Mouse (Mus musculus) ES-Bruce4 (cell line): Measurements from ENCODE around the gene Gm26566. TPM values are rescaled to one million over a fixed set of nuclear protein-coding genes. Genes with fewer than 3 reads are reported as not detected.
"Not testable (repeated sequence)": the region's sequence is repeated elsewhere in the genome, so short reads cannot be mapped to it uniquely, and the experiment has no call there.

ENCODE experiments used
- H3K27ac ChIP-seq: 2 replicates; pipeline ENCODE4 v1.5.1; 2012; ENCODE audit warnings: low read length, inconsistent platforms; ENCODE audit not compliant: insufficient read depth
- H3K27me3 ChIP-seq: 2 replicates; pipeline ENCODE4 v1.6.1; 2012; ENCODE audit warnings: mild to moderate bottlenecking, low read length, inconsistent platforms; ENCODE audit not compliant: control insufficient read depth, poor library complexity, insufficient read depth, severe bottlenecking
- H3K36me3 ChIP-seq: 2 replicates; pipeline ENCODE4 v1.6.1; 2012; ENCODE audit warnings: inconsistent platforms, mild to moderate bottlenecking, low read length, moderate library complexity; ENCODE audit not compliant: control insufficient read depth, poor library complexity, insufficient read depth, severe bottlenecking
- H3K4me1 ChIP-seq: one replicate; pipeline ENCODE4 v1.8.1; 2011; ENCODE audit warnings: low read length; ENCODE audit not compliant: control insufficient read depth, insufficient read depth
- H3K4me3 ChIP-seq: 2 replicates; pipeline ENCODE4 v1.5.1; 2011; ENCODE audit warnings: low read depth, mild to moderate bottlenecking, low read length
- H3K9ac ChIP-seq: 2 replicates; pipeline ENCODE4 v1.6.1; 2012; ENCODE audit warnings: low read depth, mild to moderate bottlenecking, inconsistent platforms; ENCODE audit not compliant: poor library complexity, severe bottlenecking
- H3K9me3 ChIP-seq: replicated peaks from 2 replicates; pipeline ENCODE4 v1.6.1; 2012; ENCODE audit warnings: mild to moderate bottlenecking, low read length, inconsistent platforms; ENCODE audit not compliant: control insufficient read depth, poor library complexity, insufficient read depth, severe bottlenecking
- CTCF ChIP-seq: IDR thresholded peaks from one replicate; pipeline ENCODE4 v1.8.1; 2011; ENCODE audit warnings: low read depth, low read length
- EP300 ChIP-seq: IDR thresholded peaks from 2 replicates; pipeline ENCODE4 v1.6.1; 2011; ENCODE audit warnings: low read depth, low read length; ENCODE audit not compliant: insufficient read depth
- POLR2A ChIP-seq: IDR thresholded peaks from one replicate; pipeline ENCODE4 v1.8.1; 2011; ENCODE audit warnings: low read length; ENCODE audit not compliant: insufficient read depth
- polyA plus RNA-seq: library from polyadenylated mRNA; stranded (reverse); fragments of >200 nt; gene quantifications from 2 replicates; pipeline ENCODE4 v1.2.4, GENCODE M21; 2011; ENCODE audit warnings: low read depth; ENCODE audit not compliant: missing spikeins, insufficient read depth, insufficient read length

Gm26566 gene
- polyA plus RNA-seq, 1 experiment: not detected

DNA sequence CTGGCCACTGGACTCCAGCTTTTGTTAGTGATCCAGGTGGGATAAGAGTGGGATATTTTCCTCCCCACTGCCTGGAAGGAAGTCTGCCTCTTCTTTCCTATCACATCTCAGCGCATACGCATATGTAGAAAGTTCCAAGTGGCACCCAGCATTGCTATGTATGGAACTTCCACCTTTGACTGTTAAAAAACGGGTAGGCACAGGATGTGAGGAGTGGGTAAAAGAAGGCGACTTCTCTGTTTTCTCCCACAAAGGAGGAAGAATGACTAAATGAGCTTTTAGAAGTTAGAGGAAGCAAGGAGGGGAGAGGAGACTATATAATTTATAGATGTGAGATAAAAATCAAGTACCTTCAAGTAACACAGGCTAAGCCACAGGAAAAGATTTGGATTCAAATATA is 19.8 kb downstream of the Gm26566 start:
- no peaks in the 10 kb centered on the region for H3K9me3 ChIP-seq
- no peak overlapping the region for H3K27ac ChIP-seq
- H3K4me1 ChIP-seq: peaks cover 3% of the 10 kb centered on the region
- no peak overlapping the region for H3K9ac ChIP-seq
- TF ChIP-seq EP300 (no peak), POLR2A (no peak), CTCF (no peak)
- no peak overlapping the region for H3K4me3 ChIP-seq
- H3K36me3 ChIP-seq: no peaks in the 10 kb centered on the region
- no peaks in the 10 kb centered on the region for H3K27me3 ChIP-seq

DNA sequence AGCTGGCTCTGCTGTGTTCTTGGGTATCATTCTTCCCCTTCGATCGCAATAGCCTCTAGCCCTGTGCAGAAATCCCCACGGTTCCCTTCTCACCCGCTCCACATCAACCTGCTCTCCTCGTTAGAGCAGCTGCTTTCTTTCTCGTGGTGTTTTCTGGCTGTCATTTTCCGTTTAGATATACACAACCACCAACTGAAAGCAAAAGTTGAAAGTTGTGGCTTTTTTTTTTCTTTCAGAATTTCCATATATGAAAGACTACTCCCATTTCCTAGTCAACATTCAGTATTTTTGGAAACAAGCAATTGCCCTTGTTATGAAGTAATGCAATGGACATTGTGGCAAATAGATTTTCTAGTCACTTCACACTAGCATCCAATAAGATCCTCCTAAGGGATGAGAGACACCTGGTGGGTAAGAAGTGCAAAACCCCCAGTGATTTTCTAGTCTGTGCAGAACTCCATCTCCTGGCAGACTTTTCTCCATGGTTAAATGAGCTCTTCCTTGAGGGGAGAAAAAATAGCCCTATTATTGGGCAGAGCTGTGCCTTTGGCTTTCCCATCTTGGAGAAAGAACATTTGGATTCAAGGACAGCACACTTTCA is 21.3 kb downstream of the Gm26566 start:
- no peaks in the 10 kb centered on the region for H3K27me3 ChIP-seq
- H3K4me1 ChIP-seq: peaks cover 3% of the 10 kb centered on the region
- no peak overlapping the region for H3K27ac ChIP-seq
- no peak for TF ChIP-seq CTCF
- TF ChIP-seq POLR2A: no peak
- TF ChIP-seq EP300: no peak
- no peaks in the 10 kb centered on the region for H3K9me3 ChIP-seq
- H3K4me3 ChIP-seq: no peak overlapping the region
- no peaks in the 10 kb centered on the region for H3K36me3 ChIP-seq
- H3K9ac ChIP-seq: no peak overlapping the region

DNA sequence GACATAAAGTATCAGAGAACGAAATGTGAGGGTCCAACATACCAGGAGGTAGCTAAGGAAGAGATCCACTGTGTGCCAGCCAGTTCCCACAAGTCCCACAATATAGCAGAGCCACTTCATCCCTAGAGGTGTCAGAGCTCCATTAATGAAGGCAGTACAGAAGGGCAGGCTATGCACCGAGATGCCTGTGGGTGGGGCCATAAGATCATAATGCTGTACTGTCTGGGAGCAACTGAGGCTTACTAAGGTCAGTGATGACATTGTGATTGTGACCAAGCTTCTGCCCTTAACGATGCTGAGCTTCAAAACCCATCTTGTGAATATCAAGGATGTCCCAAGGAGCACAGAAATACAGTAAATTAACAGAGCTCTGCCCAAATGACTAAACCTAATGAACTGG is 22.6 kb downstream of the Gm26566 start:
- Histone ChIP-seq H3K4me1 (peaks cover 3% of the 10 kb centered on the region), H3K9me3 (no peaks in the 10 kb centered on the region), H3K9ac (no peak overlapping the region), H3K36me3 (no peaks in the 10 kb centered on the region), H3K4me3 (no peak overlapping the region), H3K27me3 (no peaks in the 10 kb centered on the region), H3K27ac (no peak overlapping the region)
- no peak for TF ChIP-seq POLR2A

DNA sequence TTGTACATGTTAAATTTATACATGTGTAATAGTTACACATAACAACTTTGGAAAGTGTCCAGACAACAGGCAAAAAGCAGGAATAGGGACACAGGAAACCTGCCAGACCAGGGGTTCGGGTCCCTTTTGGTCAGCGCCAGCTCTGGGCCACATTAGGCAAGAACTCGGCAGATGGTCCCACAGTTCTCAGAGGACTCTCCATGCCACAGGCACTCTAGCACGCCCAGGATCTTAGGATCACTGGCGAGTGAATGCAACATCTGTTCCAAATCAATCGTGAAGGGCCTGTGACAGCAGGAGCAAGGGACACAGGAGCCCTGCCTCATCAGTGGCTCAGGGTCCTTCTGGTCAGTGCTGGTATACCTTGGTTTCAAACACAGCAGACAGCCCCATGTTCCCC is 28.3 kb downstream of the Gm26566 start:
- Histone ChIP-seq H3K27me3 (no peaks in the 10 kb centered on the region), H3K9me3 (no peaks in the 10 kb centered on the region), H3K36me3 (no peaks in the 10 kb centered on the region), H3K27ac (no peak overlapping the region), H3K4me3 (no peak overlapping the region), H3K9ac (no peak overlapping the region), H3K4me1 (peaks cover 3% of the 10 kb centered on the region)
- no peak for TF ChIP-seq CTCF
- TF ChIP-seq EP300: no peak
- no peak for TF ChIP-seq POLR2A

DNA sequence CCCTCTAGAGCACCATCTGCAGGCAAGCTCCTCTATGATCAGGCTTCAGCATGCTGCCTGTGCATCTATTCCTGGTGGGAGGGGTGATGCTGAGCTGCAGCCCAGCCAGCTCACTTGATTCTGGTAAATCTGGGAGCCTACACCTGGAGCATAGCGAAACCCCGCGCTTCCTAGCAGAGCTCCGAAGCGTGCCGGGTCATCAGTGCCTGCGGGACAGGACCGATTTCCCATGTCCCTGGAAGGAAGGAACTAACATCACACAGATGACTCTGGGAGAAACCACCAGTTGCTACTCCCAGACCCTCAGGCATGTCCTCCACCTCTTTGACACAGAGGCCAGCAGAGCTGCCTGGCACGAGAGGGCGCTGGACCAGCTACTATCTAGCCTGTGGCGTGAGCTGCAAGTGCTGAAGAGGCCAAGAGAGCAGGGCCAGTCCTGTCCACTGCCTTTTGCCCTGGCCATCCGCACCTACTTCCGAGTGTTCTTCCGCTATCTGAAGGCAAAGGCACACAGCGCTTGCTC is 33.3 kb downstream of the Gm26566 start, which contains the start of gene Gm13271:
TSS of gene Gm13271 (plus strand) at position 51 of the 523 bp plus-strand sequence.
- not testable (repeated sequence) for H3K4me1 ChIP-seq, H3K36me3 ChIP-seq, H3K27ac ChIP-seq, H3K27me3 ChIP-seq, H3K9ac ChIP-seq, H3K4me3 ChIP-seq, H3K9me3 ChIP-seq

DNA sequence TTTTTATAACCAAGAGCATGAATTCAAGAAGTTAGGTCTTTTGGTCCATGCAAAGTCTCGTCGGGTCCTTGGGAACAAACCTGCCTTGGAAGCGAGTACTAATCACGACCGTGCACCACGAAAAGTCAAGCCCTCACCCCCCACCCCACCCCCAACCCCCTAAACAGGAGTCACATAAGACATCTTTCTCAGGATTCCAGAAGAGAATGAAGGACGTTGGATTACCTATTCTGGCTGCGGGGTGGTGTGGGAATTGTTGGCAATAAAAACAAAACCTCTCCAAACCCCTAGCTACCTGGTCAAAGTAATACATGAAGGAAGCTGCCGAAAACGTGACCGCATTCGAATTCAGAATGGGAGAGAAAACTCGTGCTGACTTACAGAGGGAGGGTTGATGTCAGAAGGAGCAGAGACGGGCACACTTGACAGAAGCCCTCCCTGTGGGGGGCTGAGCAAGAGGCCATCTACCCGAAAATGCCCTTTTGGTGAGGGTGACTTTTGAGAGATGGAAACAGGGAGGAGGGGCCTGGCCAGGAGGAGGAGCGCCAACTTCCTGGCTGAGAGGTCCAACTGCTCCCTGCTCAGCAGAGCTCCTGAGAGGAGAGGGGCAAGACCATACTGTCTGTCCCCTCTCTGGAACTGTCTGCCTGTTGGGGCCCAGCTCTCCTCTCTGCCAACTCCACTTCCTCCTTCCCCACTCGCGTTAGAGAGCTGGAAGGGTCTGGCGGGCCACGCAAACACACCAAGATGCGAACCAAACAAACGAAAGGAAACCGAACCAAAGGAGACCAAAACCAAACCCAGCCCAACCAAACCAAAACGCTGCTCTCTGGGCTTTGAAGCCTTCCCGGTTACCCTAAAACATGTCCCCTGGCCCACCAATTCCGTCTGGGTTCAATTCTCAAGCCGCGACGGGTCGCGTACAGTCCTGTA is 35.2 kb downstream of the Gm26566 start:
- H3K9me3 ChIP-seq, H3K4me1 ChIP-seq, H3K27me3 ChIP-seq, H3K36me3 ChIP-seq: not testable (repeated sequence)
- Histone ChIP-seq H3K4me3 (peak overlapping the region; percentile 87), H3K9ac (peak overlapping the region; percentile 61), H3K27ac (peak overlapping the region; percentile 86)
